Mouse (Mus musculus) intestine, postnatal 0 days (tissue): ENCODE data around the gene Gba2. TPM values are rescaled to one million over a fixed set of nuclear protein-coding genes. Genes with fewer than 3 reads are reported as not detected.

Experiments used
- ATAC-seq: fragments of 200-750 bp; cut with Nextera tagmentation; 2 replicates; pipeline ENCODE4 v1.8.0; 2017; ENCODE audit warnings: mild to moderate bottlenecking, moderate TSS enrichment, moderate library complexity
- H3K27ac ChIP-seq: fragments of 300-500 bp; sonication (generic); 2 replicates; pipeline ENCODE4 v1.5.1; 2014; ENCODE audit warnings: mild to moderate bottlenecking, low read depth, low read length, moderate library complexity
- H3K27me3 ChIP-seq: fragments of 300-500 bp; sonication (generic); replicated peaks from 2 replicates; pipeline ENCODE4 v1.6.1; 2014; ENCODE audit warnings: low read length, mixed read lengths; ENCODE audit not compliant: control insufficient read depth, insufficient read depth
- H3K36me3 ChIP-seq: fragments of 300-500 bp; sonication (generic); 2 replicates; pipeline ENCODE4 v1.6.1; 2014; ENCODE audit warnings: mild to moderate bottlenecking, moderate library complexity; ENCODE audit not compliant: control insufficient read depth, insufficient read depth
- H3K4me1 ChIP-seq: fragments of 300-500 bp; sonication (generic); replicated peaks from 2 replicates; pipeline ENCODE4 v1.6.1; 2014; ENCODE audit warnings: antibody characterized with exemption, low read length, mixed read lengths; ENCODE audit not compliant: control insufficient read depth, insufficient read depth
- H3K4me2 ChIP-seq: fragments of 300-500 bp; sonication (generic); replicated peaks from 2 replicates; pipeline ENCODE4 v1.6.1; 2014; ENCODE audit warnings: low read depth, mild to moderate bottlenecking, moderate library complexity
- H3K4me3 ChIP-seq: fragments of 300-500 bp; sonication (generic); 2 replicates; pipeline ENCODE4 v1.5.1; 2014; ENCODE audit warnings: low read depth, low read length
- H3K9ac ChIP-seq: fragments of 300-500 bp; sonication (generic); 2 replicates; pipeline ENCODE4 v1.6.1; 2014; ENCODE audit warnings: mild to moderate bottlenecking, low read depth, low read length
- H3K9me3 ChIP-seq: fragments of 300-500 bp; sonication (generic); 2 replicates; pipeline ENCODE4 v1.6.1; 2016; ENCODE audit warnings: mixed run types; ENCODE audit not compliant: control insufficient read depth
- CTCF ChIP-seq: sonication (generic); IDR thresholded peaks from 2 replicates; pipeline ENCODE4 v1.5.1; 2016; ENCODE audit warnings: low read depth, mild to moderate bottlenecking, control low read depth, antibody characterized with exemption, moderate library complexity
- WGBS: fragments of 180-500 bp; shearing (Covaris S2); extraction: QIAGEN DNeasy Blood & Tissue Kit; methylation state at CpG from one replicate; pipeline ENCODE4 v1.1.7; 2014; 5-methylcytosine and 5-hydroxymethylcytosine counted together
- polyA plus RNA-seq: library from polyadenylated mRNA; unstranded; fragments of >200 nt; fragmentation: Nextera tagmentation; extraction: Ambion mirVana; gene quantifications from 2 replicates; pipeline ENCODE4 v1.2.1, GENCODE M21; 2015

The Gba2 gene
- polyA plus RNA-seq, 1 experiment from 2014 or later = 5.2 TPM

- Histone ChIP-seq H3K36me3 (peaks cover 40% of the 10 kb centered on the region), H3K4me1 (peaks cover 2% of the 10 kb centered on the region; the same call in 1 of the 2 replicates), H3K9ac (peak overlapping the region; percentile 78; the same call in 1 of the 2 replicates), H3K4me2 (peak overlapping the region; percentile 72), H3K4me3 (peak overlapping the region; percentile 81), H3K27me3 (no peaks in the 10 kb centered on the region), H3K27ac (no peak overlapping the region), H3K9me3 (no peaks in the 10 kb centered on the region)
- TF ChIP-seq CTCF = no peak
- ATAC-seq = no peak
- 53% methylated on average over 4 of the region's 4 CpGs for WGBS
These were observed 15.1 kb downstream of the Gba2 start for GRCm38 (mm10) chr4:43563601-43563875.

GRCm38 (mm10) chr4:43562769-43563600, 15.7 kb downstream of the Gba2 start:
- TF ChIP-seq CTCF = no peak
- 3% methylated on average over 22 of the region's 22 CpGs for WGBS
- Histone ChIP-seq H3K4me3 (peak overlapping the region; percentile 81), H3K27me3 (no peaks in the 10 kb centered on the region), H3K9me3 (no peaks in the 10 kb centered on the region), H3K4me1 (peaks cover 2% of the 10 kb centered on the region; the same call in 1 of the 2 replicates), H3K9ac (peak overlapping the region; percentile 78), H3K36me3 (peaks cover 34% of the 10 kb centered on the region), H3K4me2 (peak overlapping the region; percentile 72), H3K27ac (peak overlapping the region; percentile 99)
- peak; percentile 11 for ATAC-seq

GRCm38 (mm10) chr4:43561997-43562768, 16.5 kb downstream of the Gba2 start, which contains the start of the genes Creb3 and Tln1:
Gene Creb3 (plus strand): TSS chr4:43562332.
Gene Tln1 (minus strand): TSS chr4:43562691.
- Histone ChIP-seq H3K36me3 (peaks cover 26% of the 10 kb centered on the region), H3K4me3 (peak within 1 kb of the TSS; percentile 81), H3K4me2 (peak within 1 kb of the TSS; percentile 72), H3K9ac (peak within 1 kb of the TSS; percentile 87), H3K27me3 (no peaks in the 10 kb centered on the region), H3K4me1 (peaks cover 2% of the 10 kb centered on the region; the same call in 1 of the 2 replicates), H3K9me3 (no peaks in the 10 kb centered on the region), H3K27ac (peak within 1 kb of the TSS; percentile 99)
- peak; percentile 38; the same call in 1 of the 2 replicates for TF ChIP-seq CTCF
- under 1% methylated on average over 62 of the region's 62 CpGs for WGBS
- peak; percentile 90 for ATAC-seq

- WGBS = 2% methylated on average over 16 of the region's 16 CpGs
- Histone ChIP-seq H3K9ac (peak overlapping the region; percentile 87), H3K4me1 (peaks cover 2% of the 10 kb centered on the region; the same call in 1 of the 2 replicates)
These were observed 17.2 kb downstream of the Gba2 start for GRCm38 (mm10) chr4:43561436-43561996.

GRCm38 (mm10) chr4:43560976-43561375, 17.7 kb downstream of the Gba2 start:
- TF ChIP-seq CTCF = no peak
- WGBS = 10% methylated on average over 2 of the region's 2 CpGs
- H3K4me3 ChIP-seq = peak overlapping the region; percentile 81
- H3K9ac ChIP-seq = peak overlapping the region; percentile 87
- peak overlapping the region; percentile 36; the same call in 1 of the 2 replicates for H3K27ac ChIP-seq
- peak overlapping the region; percentile 72 for H3K4me2 ChIP-seq
- H3K9me3 ChIP-seq = no peaks in the 10 kb centered on the region
- no peak for ATAC-seq
- H3K27me3 ChIP-seq = no peaks in the 10 kb centered on the region
- H3K4me1 ChIP-seq = peaks cover 2% of the 10 kb centered on the region; the same call in 1 of the 2 replicates
- peaks cover 24% of the 10 kb centered on the region for H3K36me3 ChIP-seq

More at GRCm38 (mm10) chr4:43561436-43561996, 17.2 kb downstream of the Gba2 start:
- Histone ChIP-seq H3K4me3 (peak overlapping the region; percentile 81), H3K36me3 (peaks cover 24% of the 10 kb centered on the region), H3K9me3 (no peaks in the 10 kb centered on the region), H3K4me2 (peak overlapping the region; percentile 72), H3K27ac (peak overlapping the region; percentile 99), H3K27me3 (no peaks in the 10 kb centered on the region)
- no peak for TF ChIP-seq CTCF
- ATAC-seq = no peak

- Histone ChIP-seq H3K4me3 (peak overlapping the region; percentile 81), H3K27ac (no peak overlapping the region; the same call in 1 of the 2 replicates), H3K9ac (no peak overlapping the region), H3K27me3 (no peaks in the 10 kb centered on the region), H3K4me1 (peaks cover 2% of the 10 kb centered on the region; the same call in 1 of the 2 replicates), H3K9me3 (no peaks in the 10 kb centered on the region), H3K36me3 (peaks cover 24% of the 10 kb centered on the region), H3K4me2 (peak overlapping the region; percentile 72)
- TF ChIP-seq CTCF = no peak
- WGBS = 29% methylated on average over 6 of the region's 6 CpGs
- no peak for ATAC-seq
These were observed 18.4 kb downstream of the Gba2 start for GRCm38 (mm10) chr4:43560243-43560611.
